22 mouse cellular contexts compared by ENCODE assay signal in the genomic region with DNA sequence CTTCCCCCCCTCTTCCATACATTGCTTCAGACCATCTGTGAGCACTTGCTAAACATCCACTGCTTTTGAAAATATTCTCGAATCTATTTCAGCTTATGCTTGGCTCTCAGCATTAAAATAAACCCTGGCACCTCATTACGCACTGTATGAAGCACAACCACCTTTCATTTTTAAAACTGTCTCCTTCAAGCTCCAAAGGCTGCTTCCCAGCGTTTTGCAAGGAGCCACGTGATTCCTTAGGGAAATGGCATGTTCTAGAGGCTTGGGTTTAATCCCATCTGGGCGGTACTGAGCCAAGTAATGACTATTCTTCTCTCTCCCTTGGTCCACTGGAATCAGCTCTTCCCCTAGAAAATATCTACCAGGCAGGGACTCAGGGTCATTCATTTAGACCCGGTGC.
A peak's percentile ranks its signal among the peaks of the same experiment; 100 is the strongest.
DNase-seq lines count a peak whose midpoint lies in the region; ATAC-seq and TF ChIP-seq lines count a peak whose summit lies in the region.
"Had no signal": no experiment of that assay in that cellular context is flagged by ENCODE, and none has a peak within 500 bp of the region (broad histone marks: within the 10 kb centered on the region; RNA-seq: fewer than 3 reads in every experiment).

No protein-coding gene starts in this region.

- no peaks in the 10 kb centered on the region for H3K36me3 ChIP-seq in heart, adult 2 months (ENCODE audit: control insufficient read depth, insufficient read depth, low read length)
- H3K36me3 ChIP-seq: forebrain, embryonic 12.5 days; heart, embryonic 15.5 days; liver, embryonic 12.5 days had no signal

- TF ChIP-seq POLR2A in brain, embryonic 14.5 days (IDR thresholded peaks at IDR 0.05; ENCODE audit: borderline replicate concordance, extremely low read depth, insufficient read depth, insufficient read length, poor library complexity, severe bottlenecking) = no peak
- no peak for TF ChIP-seq POLR2A in heart, adult 2 months (IDR thresholded peaks at IDR 0.05; ENCODE audit: insufficient read depth, low read depth, low read length)

- H3K9ac ChIP-seq in heart, adult 2 months (ENCODE audit: low read depth, low read length) = no peak overlapping the region
- H3K9ac ChIP-seq: forebrain, embryonic 12.5 days; heart, embryonic 15.5 days; liver, embryonic 12.5 days had no signal

- no peaks in the 10 kb centered on the region for H3K79me2 ChIP-seq in heart, adult 2 months (replicated peaks; ENCODE audit: control insufficient read depth, insufficient read depth, low read length)

- no peak overlapping the region for H3K4me3 ChIP-seq in left cerebral cortex, adult 2 months
- H3K4me3 ChIP-seq in heart, adult 2 months = no peak overlapping the region
- H3K4me3 ChIP-seq: forebrain, embryonic 12.5 days; heart, embryonic 15.5 days; liver, embryonic 12.5 days had no signal

- no peaks in the 10 kb centered on the region for H3K4me1 ChIP-seq in heart, adult 2 months (ENCODE audit: control insufficient read depth, insufficient read depth, low read length)
- H3K4me1 ChIP-seq: heart, embryonic 15.5 days; liver, embryonic 12.5 days had no signal

- peak; percentile 44 for DNase-seq in adrenal gland, postnatal 14 days
- no peak for DNase-seq in adrenal gland, postnatal 4 days (ENCODE audit: low spot score in 2 of 2)
- DNase-seq in brain, embryonic 14.5 days (ENCODE audit: low read depth) = peak; percentile 10
- DNase-seq in left cerebral cortex, adult 2 months (ENCODE audit: extremely low spot score in 1 of 2, low spot score in 2 of 2) = peak in 1 of 2 experiments; percentile 18
- DNase-seq in right cerebral cortex, postnatal 10 days (ENCODE audit: low spot score in 2 of 2) = peak; percentile 67 to 82
- DNase-seq in heart, adult 2 months = no peak
- DNase-seq: cerebellum, adult 9-10 months; gastrocnemius, postnatal 10 days; heart, adult 18-20 months; kidney, adult 2 months; kidney, postnatal 10 days; lung, adult 2 months; lung, postnatal 4 days; retina, postnatal 1 day had no signal

- ATAC-seq in inflammation-experienced regulatory T-cells, adult 6 months = no peak
- no peak for ATAC-seq in megakaryocyte-erythroid progenitor cell, adult 5-6 weeks (replicated peaks; ENCODE audit: low FRiP score, low TSS enrichment, poor library complexity, severe bottlenecking)
- ATAC-seq: activated CD4-positive, CD25-positive, alpha-beta regulatory T cell, adult 4 months; CD4-positive, CD25-positive, alpha-beta regulatory T cell, adult 4 months; liver, embryonic 12.5 days; Patski had no signal

- no peak for TF ChIP-seq EP300 in heart, adult 2 months (IDR thresholded peaks at IDR 0.05; ENCODE audit: insufficient read depth, low read depth, low read length)

- TF ChIP-seq CTCF in brain, embryonic 14.5 days (IDR thresholded peaks at IDR 0.05; ENCODE audit: borderline replicate concordance, extremely low read depth, insufficient read depth, insufficient read length) = no peak
- TF ChIP-seq CTCF in left cerebral cortex, adult 2 months (IDR thresholded peaks at IDR 0.05) = no peak
- TF ChIP-seq CTCF in heart, adult 2 months (IDR thresholded peaks at IDR 0.05) = no peak

- no peaks in the 10 kb centered on the region for H3K27me3 ChIP-seq in heart, adult 2 months (ENCODE audit: control insufficient read depth, insufficient read depth, low read length)
- H3K27me3 ChIP-seq: heart, embryonic 15.5 days; liver, embryonic 12.5 days; Patski had no signal

- WGBS in heart, adult 2 months = 70% methylated on average over 6 of the region's 6 CpGs

- intact Hi-C loops in left cerebral cortex, adult 2 months (cut with DNase I) = no loop called here
- intact Hi-C loops in heart, adult 2 months (cut with DNase I) = no loop called here

- peak overlapping the region; percentile 73 for H3K27ac ChIP-seq in left cerebral cortex, adult 2 months
- no peak overlapping the region for H3K27ac ChIP-seq in heart, adult 2 months
- H3K27ac ChIP-seq: forebrain, embryonic 12.5 days; heart, embryonic 15.5 days; liver, embryonic 12.5 days had no signal

Comparison
In these comparisons a context has a peak if more than half of its experiments do, and no peak if none do; other contexts are left out.
1. DNase-seq: peak in adrenal gland, postnatal 14 days (single experiment), brain, embryonic 14.5 days (single experiment) and right cerebral cortex, postnatal 10 days (2 of 2); none in adrenal gland, postnatal 4 days (0 of 2) and heart, adult 2 months (0 of 2).